Mouse (Mus musculus): ENCODE measurements at regions not wholly inside any gene's neighbourhood (a gene's known extent, or its start where the extent isn't known, plus 50 kb on each side); places are given as distances from the start of the nearest gene placed in this dataset.

DNA sequence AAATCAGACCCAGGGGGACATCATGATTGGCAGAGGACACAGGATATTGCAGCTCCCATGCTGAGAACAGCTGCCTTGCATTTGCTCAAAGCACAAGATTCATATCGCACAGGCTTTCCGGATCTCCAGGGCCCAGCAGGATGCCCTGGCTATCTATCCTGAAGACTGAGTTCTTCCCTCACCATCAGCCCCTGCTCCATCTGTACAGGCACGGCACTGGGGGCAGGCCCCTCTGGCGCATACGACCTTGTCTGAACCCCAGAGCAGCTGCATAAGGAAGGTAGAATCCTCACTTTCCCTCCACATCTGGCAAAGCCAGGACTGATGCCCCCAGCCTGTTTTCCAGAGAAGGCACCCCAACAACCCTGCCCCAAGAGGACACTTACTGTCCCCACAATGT is 266.8 kb downstream of the Tns1 start:
- Histone ChIP-seq H3K36me3 (ENCODE audit: poor library complexity, severe bottlenecking) (no peaks in the 10 kb centered on the region), H3K4me2 (no peak overlapping the region), H3K27ac (no peak overlapping the region), H3K9me3 (replicated peaks) (no peaks in the 10 kb centered on the region), H3K4me3 (no peak overlapping the region), H3K9ac (no peak overlapping the region), H3K4me1 (peaks cover 4% of the 10 kb centered on the region), H3K27me3 (no peaks in the 10 kb centered on the region)
- ATAC-seq = no peak
- WGBS = 77% methylated on average over 5 of the region's 5 CpGs

DNA sequence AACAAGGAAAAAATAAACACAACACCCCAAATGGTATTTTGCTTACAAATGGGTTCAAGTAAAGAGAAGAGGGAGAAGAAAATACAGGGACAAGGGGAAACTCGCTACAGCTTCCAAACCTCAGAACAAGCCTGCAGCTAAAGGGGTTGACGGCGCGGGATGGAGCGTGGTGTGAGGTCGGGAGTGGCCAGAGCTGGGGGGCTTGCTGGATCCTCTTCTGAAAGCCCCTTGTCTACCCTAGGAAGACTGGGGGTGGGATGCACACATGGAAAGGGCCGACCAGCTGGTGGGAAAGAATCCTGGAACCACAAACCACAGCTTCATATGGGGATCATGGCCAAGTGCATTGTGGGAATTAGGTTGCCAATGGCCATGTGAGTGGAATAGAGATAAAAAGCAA is 267.4 kb downstream of the Tns1 start:
- Histone ChIP-seq H3K4me2 (no peak overlapping the region), H3K4me3 (no peak overlapping the region), H3K9ac (no peak overlapping the region), H3K36me3 (ENCODE audit: poor library complexity, severe bottlenecking) (no peaks in the 10 kb centered on the region), H3K4me1 (no peaks in the 10 kb centered on the region), H3K27me3 (no peaks in the 10 kb centered on the region), H3K27ac (no peak overlapping the region), H3K9me3 (replicated peaks) (no peaks in the 10 kb centered on the region)
- 94% methylated on average over 7 of the region's 7 CpGs for WGBS
- ATAC-seq = no peak

DNA sequence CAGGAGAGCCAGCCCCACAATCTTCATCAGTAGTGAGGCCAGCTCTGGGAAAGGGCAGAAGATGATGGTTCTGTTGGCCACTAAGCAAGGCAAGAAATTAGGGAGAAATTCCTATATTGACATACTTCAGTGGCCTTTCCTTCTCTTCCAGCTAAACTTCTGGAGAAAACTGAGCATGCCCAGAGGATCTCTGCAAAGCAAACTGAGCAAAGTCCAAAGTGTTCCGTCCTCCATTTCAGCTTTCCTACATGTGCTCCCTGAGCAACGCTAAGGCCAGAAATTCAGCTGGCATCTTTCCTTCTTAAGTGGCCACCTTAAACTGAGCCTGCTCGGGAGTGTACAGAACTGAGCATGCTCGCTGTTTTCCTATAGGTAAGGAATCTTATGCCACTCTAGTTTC is 268.9 kb downstream of the Tns1 start:
- 90% methylated on average over 4 of the region's 4 CpGs for WGBS
- H3K4me2 ChIP-seq = no peak overlapping the region
- no peaks in the 10 kb centered on the region for H3K36me3 ChIP-seq (ENCODE audit: poor library complexity, severe bottlenecking)
- H3K27me3 ChIP-seq = no peaks in the 10 kb centered on the region
- H3K27ac ChIP-seq = no peak overlapping the region
- H3K4me1 ChIP-seq = peaks cover 7% of the 10 kb centered on the region
- H3K9me3 ChIP-seq (replicated peaks) = no peaks in the 10 kb centered on the region
- H3K4me3 ChIP-seq = no peak overlapping the region
- no peak overlapping the region for H3K9ac ChIP-seq
- ATAC-seq = no peak

DNA sequence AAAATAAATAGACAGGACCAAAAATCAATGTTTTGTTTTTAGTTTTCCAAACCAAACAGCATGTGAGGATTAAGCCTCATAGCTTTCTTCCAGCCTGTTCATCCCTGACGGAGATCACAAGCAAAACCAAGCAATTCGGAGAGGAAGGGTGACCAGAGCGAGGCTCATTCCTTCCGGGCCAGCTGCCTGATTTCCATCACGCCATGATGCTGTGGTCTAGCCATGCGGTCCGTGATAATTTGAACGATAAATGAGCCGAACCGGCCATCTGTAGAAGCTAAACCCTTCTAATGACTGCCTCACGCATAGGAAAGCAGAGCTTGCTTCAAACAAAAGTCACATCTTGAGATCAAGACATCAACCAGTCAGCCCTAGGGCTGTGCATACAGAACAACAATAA is 270.4 kb downstream of the Tns1 start:
- WGBS = 74% methylated on average over 11 of the region's 11 CpGs
- no peak for ATAC-seq
- no peaks in the 10 kb centered on the region for H3K9me3 ChIP-seq (replicated peaks)

DNA sequence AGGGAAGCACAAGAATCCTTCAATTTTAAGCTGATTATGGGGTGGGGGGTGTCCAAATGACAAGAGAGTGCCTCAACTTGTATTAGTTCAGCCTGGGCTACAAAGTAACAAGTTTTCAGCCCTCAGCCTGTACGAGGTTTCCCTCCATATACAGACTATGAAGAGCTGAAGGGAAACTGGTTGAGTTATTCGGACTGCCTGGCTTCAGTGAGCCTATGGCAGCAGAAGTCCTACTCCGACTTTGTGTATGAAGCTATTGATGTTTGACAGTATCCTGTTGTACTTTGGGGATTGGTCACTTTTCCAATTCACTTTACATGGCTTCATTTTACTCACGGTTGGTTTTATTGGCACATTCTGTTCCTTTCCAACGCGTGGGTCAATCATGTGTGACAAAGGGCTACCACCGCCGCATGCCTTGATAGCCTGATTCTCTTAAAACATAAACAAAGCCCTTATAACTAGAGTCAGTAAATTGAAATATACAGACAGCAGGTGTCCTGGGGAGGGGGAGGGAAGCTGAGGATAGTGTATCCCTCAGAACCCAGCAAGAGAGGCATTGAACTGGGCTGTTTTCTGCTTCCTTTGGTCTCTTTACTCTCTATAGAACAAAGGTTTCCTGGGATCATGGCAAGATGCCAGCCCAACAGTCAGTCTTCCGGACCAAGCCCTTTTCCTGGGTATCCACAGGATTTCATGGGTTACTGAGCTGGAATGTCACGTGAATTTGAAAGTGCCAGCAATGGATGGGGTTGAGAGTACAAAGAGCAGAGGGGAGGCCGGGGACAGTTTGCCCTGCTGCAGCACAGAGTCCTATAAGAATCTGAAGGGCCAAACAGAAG is 273.9 kb downstream of the Tns1 start:
- H3K27ac ChIP-seq = peak overlapping the region; percentile 25
- H3K9me3 ChIP-seq (replicated peaks) = no peaks in the 10 kb centered on the region
- H3K4me3 ChIP-seq = no peak overlapping the region
- H3K9ac ChIP-seq = no peak overlapping the region
- no peak overlapping the region for H3K4me2 ChIP-seq
- H3K27me3 ChIP-seq = 0 out of 2 replicates have a peak, but pooled peaks cover 4% of the 10 kb centered on the region
- 23% methylated on average over 11 of the region's 11 CpGs for WGBS
- peak; percentile 87 for ATAC-seq
- no peaks in the 10 kb centered on the region for H3K36me3 ChIP-seq (ENCODE audit: poor library complexity, severe bottlenecking)
- peaks cover 12% of the 10 kb centered on the region for H3K4me1 ChIP-seq

More for the DNA sequence above, 270.4 kb downstream of the Tns1 start:
- Histone ChIP-seq H3K27me3 (no peaks in the 10 kb centered on the region), H3K4me2 (no peak overlapping the region), H3K9ac (no peak overlapping the region), H3K4me3 (no peak overlapping the region), H3K36me3 (ENCODE audit: poor library complexity, severe bottlenecking) (no peaks in the 10 kb centered on the region), H3K4me1 (peaks cover 12% of the 10 kb centered on the region), H3K27ac (no peak overlapping the region)

DNA sequence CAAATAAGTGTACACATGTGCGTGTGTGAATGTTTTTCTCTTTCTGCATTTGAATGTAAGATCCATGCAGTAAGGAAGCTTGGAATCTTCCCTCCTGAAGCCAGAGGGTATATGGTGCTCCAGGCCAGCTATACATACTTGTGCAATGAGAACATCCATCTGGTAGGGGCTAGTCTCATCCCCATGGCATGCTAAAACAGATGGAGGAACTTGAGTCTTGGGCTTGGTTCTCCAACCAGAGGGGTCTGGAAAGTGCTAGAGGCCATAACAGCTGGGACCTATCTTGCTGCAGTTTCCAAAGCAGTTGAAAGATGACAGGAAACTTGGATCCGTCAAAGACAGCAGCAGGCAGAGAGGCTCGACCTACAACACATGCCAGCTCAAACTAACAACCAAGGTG is 275.9 kb downstream of the Tns1 start:
- Histone ChIP-seq H3K36me3 (ENCODE audit: poor library complexity, severe bottlenecking) (no peaks in the 10 kb centered on the region), H3K4me1 (peaks cover 12% of the 10 kb centered on the region), H3K27ac (no peak overlapping the region), H3K4me2 (no peak overlapping the region), H3K27me3 (0 out of 2 replicates have a peak, but pooled peaks cover 4% of the 10 kb centered on the region), H3K9me3 (replicated peaks) (no peaks in the 10 kb centered on the region), H3K9ac (no peak overlapping the region), H3K4me3 (no peak overlapping the region)
- 94% methylated on average over 3 of the region's 3 CpGs for WGBS
- no peak for ATAC-seq

GRCm38 (mm10) chr1:73847126-73847525 is 277.1 kb downstream of the Tns1 start:
- H3K4me1 ChIP-seq = peaks cover 12% of the 10 kb centered on the region
- 0 out of 2 replicates have a peak, but pooled peaks cover 4% of the 10 kb centered on the region for H3K27me3 ChIP-seq
- H3K27ac ChIP-seq = no peak overlapping the region
- no peak overlapping the region for H3K4me3 ChIP-seq
- no peaks in the 10 kb centered on the region for H3K9me3 ChIP-seq (replicated peaks)
- no peaks in the 10 kb centered on the region for H3K36me3 ChIP-seq (ENCODE audit: poor library complexity, severe bottlenecking)
- WGBS = 92% methylated on average over 3 of the region's 3 CpGs
- no peak overlapping the region for H3K4me2 ChIP-seq
- H3K9ac ChIP-seq = no peak overlapping the region
- no peak for ATAC-seq

DNA sequence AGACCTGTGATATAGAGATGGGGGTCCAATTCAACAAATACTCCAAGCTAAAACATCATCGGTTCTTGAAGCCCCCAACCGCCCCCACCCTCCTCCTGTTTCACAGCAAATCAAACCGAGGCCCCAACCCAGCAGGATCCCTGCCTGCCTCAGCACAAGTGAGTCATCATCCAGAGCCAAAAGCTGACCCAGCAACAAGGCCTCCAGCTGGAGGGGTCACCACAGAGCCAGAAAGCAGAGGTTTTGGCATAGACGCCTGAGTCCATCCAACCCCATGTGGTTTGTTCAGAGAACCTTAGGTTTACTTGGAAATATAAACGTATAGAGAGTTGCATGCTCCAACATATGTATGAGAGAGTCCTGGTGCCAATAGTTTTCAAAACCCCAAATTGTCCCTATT is 279.1 kb downstream of the Tns1 start:
- no peak overlapping the region for H3K9ac ChIP-seq
- 88% methylated on average over 5 of the region's 5 CpGs for WGBS
- no peaks in the 10 kb centered on the region for H3K36me3 ChIP-seq (ENCODE audit: poor library complexity, severe bottlenecking)
- 0 out of 2 replicates have a peak, but pooled peaks cover 4% of the 10 kb centered on the region for H3K27me3 ChIP-seq
- ATAC-seq = no peak
- no peak overlapping the region for H3K4me2 ChIP-seq
- no peak overlapping the region for H3K4me3 ChIP-seq
- no peak overlapping the region for H3K27ac ChIP-seq
- H3K9me3 ChIP-seq (replicated peaks) = no peaks in the 10 kb centered on the region
- peaks cover 3% of the 10 kb centered on the region for H3K4me1 ChIP-seq

DNA sequence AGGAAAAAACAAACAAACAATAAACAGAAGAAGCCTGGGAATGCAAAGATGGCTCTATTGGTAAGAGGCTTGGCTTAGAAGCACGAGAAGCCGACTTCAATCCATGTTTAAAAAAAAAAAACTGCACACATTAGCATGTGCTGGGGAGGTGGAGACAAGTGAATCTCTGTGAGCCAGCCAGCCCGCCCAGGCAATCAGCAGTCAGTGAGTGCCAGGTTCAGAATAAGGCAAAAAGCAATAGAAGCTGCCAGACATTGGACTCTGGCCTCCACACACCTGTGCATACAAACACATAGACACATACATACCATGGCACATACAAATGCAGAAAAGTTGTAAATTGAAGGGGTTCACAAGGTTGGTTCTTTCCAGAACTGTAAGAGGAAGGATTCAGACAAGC is 279.7 kb downstream of the Tns1 start:
- 0 out of 2 replicates have a peak, but pooled peaks cover 4% of the 10 kb centered on the region for H3K27me3 ChIP-seq
- no peak overlapping the region for H3K9ac ChIP-seq
- WGBS = 73% methylated on average over 3 of the region's 3 CpGs
- H3K4me1 ChIP-seq = no peaks in the 10 kb centered on the region
- no peak overlapping the region for H3K27ac ChIP-seq
- no peak overlapping the region for H3K4me3 ChIP-seq
- no peaks in the 10 kb centered on the region for H3K36me3 ChIP-seq (ENCODE audit: poor library complexity, severe bottlenecking)
- H3K4me2 ChIP-seq = no peak overlapping the region
- no peak for ATAC-seq
- H3K9me3 ChIP-seq (replicated peaks) = no peaks in the 10 kb centered on the region

- WGBS = 82% methylated on average over 2 of the region's 2 CpGs
- H3K27ac ChIP-seq = no peak overlapping the region
- H3K4me2 ChIP-seq = no peak overlapping the region
- H3K9ac ChIP-seq = no peak overlapping the region
- no peaks in the 10 kb centered on the region for H3K27me3 ChIP-seq
- H3K4me3 ChIP-seq = no peak overlapping the region
- H3K4me1 ChIP-seq = no peaks in the 10 kb centered on the region
- no peak for ATAC-seq
- H3K36me3 ChIP-seq (ENCODE audit: poor library complexity, severe bottlenecking) = no peaks in the 10 kb centered on the region
- no peaks in the 10 kb centered on the region for H3K9me3 ChIP-seq (replicated peaks)
Observed at GRCm38 (mm10) chr1:73839351-73839750, 284.9 kb downstream of the Tns1 start.

DNA sequence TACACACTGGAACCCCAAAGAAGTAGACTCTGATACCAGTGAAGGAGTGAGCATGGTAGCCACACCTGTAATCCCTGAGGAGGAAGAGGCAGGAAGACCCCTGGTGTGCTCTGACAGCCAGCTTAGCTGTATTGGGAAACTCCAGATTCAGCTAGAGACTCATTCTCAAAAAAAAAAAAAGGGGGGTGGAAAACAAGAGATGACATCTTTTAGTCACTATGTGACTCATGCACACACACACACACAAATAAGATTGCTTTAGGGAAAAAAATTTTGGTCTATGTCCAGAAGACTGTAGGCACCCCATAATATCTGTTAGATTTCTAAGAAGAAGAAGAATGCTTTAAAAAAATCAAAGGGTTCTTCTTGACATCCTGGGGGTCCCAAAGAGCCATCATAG is 287.6 kb downstream of the Tns1 start:
- Histone ChIP-seq H3K27me3 (no peaks in the 10 kb centered on the region), H3K4me3 (no peak overlapping the region), H3K36me3 (ENCODE audit: poor library complexity, severe bottlenecking) (no peaks in the 10 kb centered on the region), H3K9ac (no peak overlapping the region), H3K27ac (no peak overlapping the region), H3K9me3 (replicated peaks) (no peaks in the 10 kb centered on the region), H3K4me2 (no peak overlapping the region), H3K4me1 (no peaks in the 10 kb centered on the region)
- no peak for ATAC-seq

DNA sequence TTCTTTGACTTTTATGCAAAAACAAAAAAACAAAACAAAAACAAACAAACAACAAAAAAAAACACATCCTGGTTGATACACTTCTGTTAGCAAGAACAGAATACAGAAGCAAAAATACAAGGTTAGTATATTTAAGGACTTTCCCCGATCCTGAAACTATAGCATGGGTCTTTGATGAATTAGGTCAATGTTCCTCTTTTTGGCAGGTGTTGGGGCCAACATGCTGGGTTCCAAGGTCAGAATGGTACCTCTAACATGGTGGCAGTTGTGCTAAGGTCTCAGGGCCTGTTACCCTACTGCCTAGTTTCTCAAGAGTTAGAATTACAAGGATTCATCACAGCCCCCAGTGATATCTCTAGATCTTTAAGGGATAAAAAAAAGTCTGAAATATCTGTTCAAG is 289.7 kb downstream of the Tns1 start:
- H3K27ac ChIP-seq = no peak overlapping the region
- no peak overlapping the region for H3K4me3 ChIP-seq
- no peak overlapping the region for H3K4me2 ChIP-seq
- H3K27me3 ChIP-seq = no peaks in the 10 kb centered on the region
- no peak for ATAC-seq
- H3K4me1 ChIP-seq = peaks cover 10% of the 10 kb centered on the region
- WGBS = 93% methylated on average over 1 of the region's 1 CpGs
- H3K9ac ChIP-seq = no peak overlapping the region
- H3K9me3 ChIP-seq (replicated peaks) = no peaks in the 10 kb centered on the region
- H3K36me3 ChIP-seq (ENCODE audit: poor library complexity, severe bottlenecking) = no peaks in the 10 kb centered on the region

Data from forebrain, embryonic 13.5 days (tissue).